Mouse (Mus musculus) ES-Bruce4 (cell line): ENCODE results near the gene Zfp112. TPM values are rescaled to one million over a fixed set of nuclear protein-coding genes. Genes with fewer than 3 reads are reported as not detected.

Experiments
- H3K27ac ChIP-seq: 2 replicates; pipeline ENCODE4 v1.5.1; 2012; ENCODE audit warnings: low read length, inconsistent platforms; ENCODE audit not compliant: insufficient read depth
- H3K27me3 ChIP-seq: 2 replicates; pipeline ENCODE4 v1.6.1; 2012; ENCODE audit warnings: mild to moderate bottlenecking, low read length, inconsistent platforms; ENCODE audit not compliant: control insufficient read depth, poor library complexity, insufficient read depth, severe bottlenecking
- H3K36me3 ChIP-seq: 2 replicates; pipeline ENCODE4 v1.6.1; 2012; ENCODE audit warnings: inconsistent platforms, mild to moderate bottlenecking, low read length, moderate library complexity; ENCODE audit not compliant: control insufficient read depth, poor library complexity, insufficient read depth, severe bottlenecking
- H3K4me1 ChIP-seq: one replicate; pipeline ENCODE4 v1.8.1; 2011; ENCODE audit warnings: low read length; ENCODE audit not compliant: control insufficient read depth, insufficient read depth
- H3K4me3 ChIP-seq: 2 replicates; pipeline ENCODE4 v1.5.1; 2011; ENCODE audit warnings: low read depth, mild to moderate bottlenecking, low read length
- H3K9ac ChIP-seq: 2 replicates; pipeline ENCODE4 v1.6.1; 2012; ENCODE audit warnings: low read depth, mild to moderate bottlenecking, inconsistent platforms; ENCODE audit not compliant: poor library complexity, severe bottlenecking
- H3K9me3 ChIP-seq: replicated peaks from 2 replicates; pipeline ENCODE4 v1.6.1; 2012; ENCODE audit warnings: mild to moderate bottlenecking, low read length, inconsistent platforms; ENCODE audit not compliant: control insufficient read depth, poor library complexity, insufficient read depth, severe bottlenecking
- CTCF ChIP-seq: IDR thresholded peaks from one replicate; pipeline ENCODE4 v1.8.1; 2011; ENCODE audit warnings: low read depth, low read length
- EP300 ChIP-seq: IDR thresholded peaks from 2 replicates; pipeline ENCODE4 v1.6.1; 2011; ENCODE audit warnings: low read depth, low read length; ENCODE audit not compliant: insufficient read depth
- POLR2A ChIP-seq: IDR thresholded peaks from one replicate; pipeline ENCODE4 v1.8.1; 2011; ENCODE audit warnings: low read length; ENCODE audit not compliant: insufficient read depth
- polyA plus RNA-seq: library from polyadenylated mRNA; stranded (reverse); fragments of >200 nt; gene quantifications from 2 replicates; pipeline ENCODE4 v1.2.4, GENCODE M21; 2011; ENCODE audit warnings: low read depth; ENCODE audit not compliant: missing spikeins, insufficient read depth, insufficient read length

Zfp112 gene
- polyA plus RNA-seq, 1 experiment = 1.3 TPM

DNA sequence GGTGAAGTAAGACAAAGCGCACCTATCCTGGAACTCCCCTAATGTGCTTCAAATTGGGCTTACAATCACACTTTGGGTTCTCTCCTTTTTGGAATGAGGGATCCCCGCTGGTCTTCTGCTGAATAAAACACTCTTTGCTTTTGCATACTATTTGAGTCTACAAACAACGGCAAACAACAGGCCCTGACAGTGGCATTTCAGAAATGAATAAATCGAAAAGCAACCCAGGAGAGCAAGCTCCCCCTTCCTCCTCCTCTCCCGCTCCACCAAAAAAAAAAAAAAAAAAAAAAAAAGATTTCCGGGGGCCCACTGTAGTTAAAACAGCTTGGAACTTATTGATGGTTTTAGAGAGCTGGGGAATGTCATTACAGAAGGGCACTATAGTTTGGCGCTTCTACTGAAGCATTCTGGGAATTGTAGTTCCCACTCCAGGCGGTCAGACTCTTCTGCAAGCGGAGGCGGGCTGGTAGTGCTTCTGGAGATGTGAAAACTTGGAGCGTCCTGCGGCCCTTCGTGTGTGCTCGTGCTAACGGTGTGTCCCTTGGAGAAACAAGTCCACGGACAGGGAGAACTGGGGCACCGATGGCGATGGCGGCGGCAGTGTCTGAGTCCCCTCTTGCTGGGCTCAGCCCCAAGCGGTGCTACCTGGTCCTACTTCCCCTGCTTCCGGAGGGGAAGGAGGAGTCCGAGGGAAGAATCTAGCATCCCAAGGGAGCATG is 62.7 kb downstream of the Zfp112 start, which contains the start of gene Zfp114:
Gene Zfp114, plus strand, starts transcription at position 443 of the 719 bp plus-strand sequence.
- Histone ChIP-seq H3K36me3 (no peaks in the 10 kb centered on the region), H3K9ac (peak within 1 kb of the TSS; percentile 29), H3K4me1 (no peaks in the 10 kb centered on the region), H3K27ac (no peak within 1 kb of the TSS), H3K27me3 (no peaks in the 10 kb centered on the region), H3K9me3 (no peaks in the 10 kb centered on the region), H3K4me3 (peak within 1 kb of the TSS; percentile 99)
- no peak for TF ChIP-seq EP300
- no peak for TF ChIP-seq POLR2A
- no peak for TF ChIP-seq CTCF

DNA sequence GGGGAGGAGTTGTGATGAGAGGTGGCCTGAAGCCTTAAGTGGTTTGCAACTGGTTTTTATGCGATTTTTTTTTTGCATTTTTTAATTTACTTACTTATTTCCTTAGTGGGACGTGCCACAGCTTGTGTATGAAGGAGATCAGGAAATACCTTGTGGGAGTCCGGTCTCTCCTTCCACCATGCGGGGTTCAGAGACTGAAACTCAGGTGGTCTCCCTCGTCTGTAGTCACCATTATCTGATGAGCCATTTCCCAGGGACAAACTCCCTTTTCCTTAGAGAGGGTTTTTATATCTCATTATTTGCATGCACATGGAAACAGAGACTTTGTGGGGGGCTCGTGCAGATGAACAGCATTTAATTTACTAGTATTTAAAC is 63.2 kb downstream of the Zfp112 start:
- Histone ChIP-seq H3K27me3 (no peaks in the 10 kb centered on the region), H3K9ac (peak overlapping the region; percentile 29; the same call in 1 of the 2 replicates), H3K4me3 (peak overlapping the region; percentile 99), H3K9me3 (no peaks in the 10 kb centered on the region), H3K36me3 (no peaks in the 10 kb centered on the region), H3K27ac (no peak overlapping the region), H3K4me1 (no peaks in the 10 kb centered on the region)
- TF ChIP-seq POLR2A = no peak
- TF ChIP-seq CTCF = no peak
- no peak for TF ChIP-seq EP300

Other genes with a start within 250 kb of the Zfp112 start
- not detected in 2 replicates for gene Vmn1r177, start 245.9 kb upstream of the Zfp112 start, polyA plus RNA-seq
- not detected in 2 replicates for gene Vmn1r178, start 220.3 kb upstream of the Zfp112 start, polyA plus RNA-seq
- gene Vmn1r179, start 185.3 kb upstream of the Zfp112 start, polyA plus RNA-seq = not detected in 2 replicates
- gene Vmn1r180, start 161.7 kb upstream of the Zfp112 start, polyA plus RNA-seq = not detected in 2 replicates
- 0.15 TPM in 1 of 2 replicates, not detected in the other for gene Vmn1r181, start 137.7 kb upstream of the Zfp112 start, polyA plus RNA-seq
- not detected in 2 replicates for gene V1rd19, start 110.6 kb upstream of the Zfp112 start, polyA plus RNA-seq
- not detected in 2 replicates for gene Vmn1r183, start 59.1 kb upstream of the Zfp112 start, polyA plus RNA-seq
- 16.9 and 18.2 TPM in 2 replicates for gene Zfp180, start 30.4 kb upstream of the Zfp112 start, polyA plus RNA-seq
- gene Zfp235, start 21.9 kb downstream of the Zfp112 start, polyA plus RNA-seq = 3.9 and 4.6 TPM in 2 replicates
- gene Zfp114, start 62.7 kb downstream of the Zfp112 start, polyA plus RNA-seq = 0.84 and 1.9 TPM in 2 replicates
- gene Zfp111, start 99.1 kb downstream of the Zfp112 start, polyA plus RNA-seq = 7.9 and 8.9 TPM in 2 replicates
- 3.9 and 4.5 TPM in 2 replicates for gene Zfp109, start 125.2 kb downstream of the Zfp112 start, polyA plus RNA-seq
- gene Zfp108, start 142.5 kb downstream of the Zfp112 start, polyA plus RNA-seq = 0.36 TPM in 1 of 2 replicates, not detected in the other
- gene Zfp93, start 158.1 kb downstream of the Zfp112 start, polyA plus RNA-seq = 8.5 and 14.3 TPM in 2 replicates
- gene Zfp61, start 188.9 kb downstream of the Zfp112 start, polyA plus RNA-seq = 5.6 and 9.0 TPM in 2 replicates
- 4.7 and 5.3 TPM in 2 replicates for gene Zfp94, start 204.4 kb downstream of the Zfp112 start, polyA plus RNA-seq
- gene Tescl, start 221.6 kb downstream of the Zfp112 start, polyA plus RNA-seq = not detected in 2 replicates
- not detected in 2 replicates for gene Lypd5, start 236.9 kb downstream of the Zfp112 start, polyA plus RNA-seq